Mouse (Mus musculus): ENCODE measurements around the gene Mindy4b-ps.

Gene Mindy4b-ps

GRCm38 (mm10) chr3:58822211-58822610 lies at the start of gene Mindy4b-ps:
TSS of gene Mindy4b-ps (minus strand) at chr3:58822311.
- peak; percentile 14 for DNase-seq

GRCm38 (mm10) chr3:58871882-58872281 lies 49.8 kb upstream of the Mindy4b-ps start:
- DNase-seq: peak; percentile 66

- DNase-seq: no peak
Measured at GRCm38 (mm10) chr3:58865690-58866089, 43.6 kb upstream of the Mindy4b-ps start.

- DNase-seq: no peak
Measured at GRCm38 (mm10) chr3:58862976-58863375, 40.9 kb upstream of the Mindy4b-ps start.

- DNase-seq: no peak
Measured at GRCm38 (mm10) chr3:58843415-58843814, 21.3 kb upstream of the Mindy4b-ps start.

GRCm38 (mm10) chr3:58833442-58834160 lies 11.5 kb upstream of the Mindy4b-ps start:
- DNase-seq: peak; percentile 66

GRCm38 (mm10) chr3:58832888-58833287 lies 10.8 kb upstream of the Mindy4b-ps start:
- peak; percentile 39 for DNase-seq

- DNase-seq: peak; percentile 57
Measured at GRCm38 (mm10) chr3:58831586-58831985, 9.5 kb upstream of the Mindy4b-ps start.

GRCm38 (mm10) chr3:58829926-58830325 lies 7.8 kb upstream of the Mindy4b-ps start:
- peak; percentile 70 for DNase-seq

- DNase-seq: peak; percentile 74
Measured at GRCm38 (mm10) chr3:58828366-58829153, 6.4 kb upstream of the Mindy4b-ps start.

- DNase-seq: peak; percentile 45
Measured at GRCm38 (mm10) chr3:58826266-58826665, 4.2 kb upstream of the Mindy4b-ps start.

- DNase-seq: peak; percentile 87
Measured at GRCm38 (mm10) chr3:58817337-58817736, 4.8 kb downstream of the Mindy4b-ps start.

GRCm38 (mm10) chr3:58814191-58814590 lies 7.9 kb downstream of the Mindy4b-ps start:
- DNase-seq: peak; percentile 94

- peak; percentile 86 for DNase-seq
Measured at GRCm38 (mm10) chr3:58810353-58810752, 11.8 kb downstream of the Mindy4b-ps start.

GRCm38 (mm10) chr3:58809111-58809915 lies 12.8 kb downstream of the Mindy4b-ps start:
- no peak for DNase-seq

GRCm38 (mm10) chr3:58808636-58809035 lies 13.5 kb downstream of the Mindy4b-ps start:
- DNase-seq: no peak

GRCm38 (mm10) chr3:58804745-58805144 lies 17.4 kb downstream of the Mindy4b-ps start:
- peak; percentile 97 for DNase-seq

GRCm38 (mm10) chr3:58798676-58799075 lies 23.4 kb downstream of the Mindy4b-ps start:
- peak; percentile 14 for DNase-seq

GRCm38 (mm10) chr3:58798245-58798644 lies 23.9 kb downstream of the Mindy4b-ps start:
- DNase-seq: peak; percentile 39

- DNase-seq: peak; percentile 69
Measured at GRCm38 (mm10) chr3:58789473-58789872, 32.6 kb downstream of the Mindy4b-ps start.

GRCm38 (mm10) chr3:58789033-58789432 lies 33.1 kb downstream of the Mindy4b-ps start:
- peak; percentile 65 for DNase-seq

GRCm38 (mm10) chr3:58786470-58786869 lies 35.6 kb downstream of the Mindy4b-ps start:
- no peak for DNase-seq

- peak; percentile 89 for DNase-seq
Measured at GRCm38 (mm10) chr3:58785863-58786262, 36.2 kb downstream of the Mindy4b-ps start.

Measured in heart, adult 11 months (tissue).